In the genomic region with DNA sequence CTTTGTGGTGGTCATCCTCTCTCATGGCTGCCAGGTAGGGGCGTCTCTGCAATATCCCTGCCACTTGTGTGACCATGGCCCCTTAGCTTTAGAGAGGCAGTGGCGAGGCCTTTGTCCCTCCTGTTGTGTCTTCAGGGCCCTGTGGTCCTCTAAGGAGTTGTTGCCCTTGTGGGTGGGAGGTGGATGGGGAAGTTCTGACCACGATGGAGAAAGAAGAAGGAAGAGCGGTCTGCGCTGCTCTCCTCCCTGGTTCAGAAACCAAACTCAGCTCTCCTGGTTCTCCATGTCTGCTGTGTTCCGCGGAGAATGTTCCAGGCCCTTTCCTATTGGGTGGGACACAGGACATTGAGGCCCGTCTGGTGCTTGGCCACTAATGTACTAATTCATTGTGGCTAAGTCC, we compare ENCODE assay signal across 21 mouse cellular contexts. TPM values are rescaled to one million over a fixed set of nuclear protein-coding genes. Genes with fewer than 3 reads are reported as not detected.
DNase-seq lines count a peak whose midpoint lies in the region.
"Had no signal": no experiment of that assay in that cellular context is flagged by ENCODE, and none has a peak within 500 bp of the region (broad histone marks: within the 10 kb centered on the region; RNA-seq: fewer than 3 reads in every experiment).

No protein-coding gene starts in this region.

- DNase-seq in heart, adult 11 months: peak; percentile 85
- DNase-seq in heart, adult 8-10 months (ENCODE audit: low spot score): no peak
- peak; percentile 27 for DNase-seq in testis, postnatal 10 days (ENCODE audit: low spot score)
- no peak for DNase-seq in testis, postnatal 14 days (ENCODE audit: low spot score)
- DNase-seq in thymus, postnatal 4 days: peak; percentile 2
- no peak for DNase-seq in thymus, postnatal 14 days
- DNase-seq: adrenal gland, adult 2 months; adrenal gland, adult 8-10 months; adrenal gland, postnatal 10 days; adrenal gland, postnatal 14 days; adrenal gland, postnatal 25 days; adrenal gland, postnatal 36 days; B cell, adult 2 months; cerebellum, adult 11 months; cerebellum, adult 11-12 months; cerebellum, adult 18-20 months had no signal

RNA-seq across cellular contexts. Expression of gene Casp9, which starts 12.5 kb away (rescaled TPM):
- total RNA-seq in heart, adult 8-10 months (2022): 10 to 100 TPM in 2 of 4 experiments, 1 to 10 TPM in 2; 7.9 to 10.7 (median 10.0) TPM

RNA-seq across cellular contexts. Expression of gene Dnajc16, which starts 15.2 kb away (rescaled TPM):
- 10 to 100 TPM; 23.2 to 28.7 (median 25.0) TPM for total RNA-seq in heart, adult 8-10 months (2022)

RNA-seq across cellular contexts. Expression of gene Cela2a, which starts 20.1 kb away (rescaled TPM):
- total RNA-seq in heart, adult 8-10 months (2022): 1 to 10 TPM in 1 of 4 experiments, not detected in 3; 1.0 TPM
- total RNA-seq: adrenal gland, adult 18-20 months; adrenal gland, adult 2 months; adrenal gland, adult 8-10 months; adrenal gland, postnatal 10 days; adrenal gland, postnatal 36 days; G1E; MEL had no signal

RNA-seq across cellular contexts. Expression of gene Ctrc, which starts 40.3 kb away (rescaled TPM):
- not detected for total RNA-seq in heart, adult 8-10 months (2022)
- total RNA-seq: adrenal gland, adult 18-20 months; adrenal gland, adult 2 months; adrenal gland, adult 8-10 months; adrenal gland, postnatal 10 days; adrenal gland, postnatal 14 days; adrenal gland, postnatal 25 days; adrenal gland, postnatal 36 days; CH12.LX; ES-E14; G1E; MEL had no signal

RNA-seq across cellular contexts. Expression of gene Agmat, which starts 59.4 kb away (rescaled TPM):
- total RNA-seq in heart, adult 8-10 months (2022): under 1 TPM in 3 of 4 experiments, not detected in 1; 0.44 to 0.66 (median 0.63) TPM
- total RNA-seq: CH12.LX had no signal

Comparison
In these comparisons a context has a peak if more than half of its experiments do, and no peak if none do; other contexts are left out.
1. DNase-seq: peak in heart, adult 11 months (single experiment), testis, postnatal 10 days (single experiment) and thymus, postnatal 4 days (single experiment); none in heart, adult 8-10 months (single experiment), testis, postnatal 14 days (single experiment) and thymus, postnatal 14 days (single experiment).